ENCODE assay signal across 19 mouse cellular contexts in genomic region chr4:130576247-130576931, GRCm38 (mm10). TPM values are rescaled to one million over a fixed set of nuclear protein-coding genes. Genes with fewer than 3 reads are reported as not detected.
DNase-seq lines count a peak whose midpoint lies in the region; ATAC-seq and TF ChIP-seq lines count a peak whose summit lies in the region.
"Had no signal": no experiment of that assay in that cellular context is flagged by ENCODE, and none has a peak within 500 bp of the region (broad histone marks: within the 10 kb centered on the region; RNA-seq: fewer than 3 reads in every experiment).

No protein-coding gene starts in this region.

- H3K36me3 ChIP-seq in megakaryocyte, embryonic 14.5 days (replicated peaks; ENCODE audit: low read length), result no peaks in the 10 kb centered on the region
- no peaks in the 10 kb centered on the region for H3K36me3 ChIP-seq in CH12.LX (replicated peaks in 1 of 2; ENCODE audit: control insufficient read depth in 1 of 2, insufficient read depth in 1 of 2, low read length in 1 of 2)
- H3K36me3 ChIP-seq: embryonic facial prominence, embryonic 13.5 days; hindbrain, embryonic 15.5 days; liver, embryonic 13.5 days had no signal

- peak overlapping the region; percentile 41 for H3K4me2 ChIP-seq in CH12.LX (ENCODE audit: insufficient read depth, low read depth, poor library complexity, severe bottlenecking)
- H3K4me2 ChIP-seq: embryonic facial prominence, embryonic 13.5 days; hindbrain, embryonic 15.5 days; liver, embryonic 13.5 days; midbrain, embryonic 11.5 days had no signal

- intact Hi-C loops in gastrocnemius, postnatal 14 days (cut with DNase I; ENCODE audit: low total_unique reads), result no loop called here

- H3K9me3 ChIP-seq in megakaryocyte, embryonic 14.5 days, result no peaks in the 10 kb centered on the region
- no peaks in the 10 kb centered on the region for H3K9me3 ChIP-seq in CH12.LX (replicated peaks; ENCODE audit: low read length)
- H3K9me3 ChIP-seq: embryonic facial prominence, embryonic 13.5 days; hindbrain, embryonic 15.5 days; liver, embryonic 13.5 days had no signal

- H3K9ac ChIP-seq in CH12.LX (ENCODE audit: insufficient read depth, low read depth), result no peak overlapping the region
- H3K9ac ChIP-seq: embryonic facial prominence, embryonic 13.5 days; hindbrain, embryonic 15.5 days; liver, embryonic 13.5 days had no signal

- in situ Hi-C loops in CH12.LX (cut with MboI; ENCODE audit: low pct_ligation_motif_present, low pct_unique_long_range_greater_than_20kb, low sequenced_read_pairs), result no loop called here

- no peak; the same call in none of the 2 replicates for TF ChIP-seq RAD21 in CH12.LX (IDR thresholded peaks at IDR 0.05; ENCODE audit: low read depth, low read length)

- no peak; a peak in 1 of 4 replicates for TF ChIP-seq CTCF in CH12.LX (conservative IDR thresholded peaks at IDR 0.05 in 1 of 2, IDR thresholded peaks at IDR 0.05 in 1 of 2; ENCODE audit: low read depth in 2 of 2, low read length in 2 of 2)

- peak overlapping the region; percentile 73 for H3K4me3 ChIP-seq in megakaryocyte, embryonic 14.5 days (replicated peaks)
- no peak overlapping the region for H3K4me3 ChIP-seq in CH12.LX (replicated peaks in 1 of 3; ENCODE audit: low read depth in 2 of 3, low read length in 2 of 3, poor library complexity in 1 of 3)
- H3K4me3 ChIP-seq: embryonic facial prominence, embryonic 13.5 days; hindbrain, embryonic 15.5 days; liver, embryonic 13.5 days had no signal

- H3K4me1 ChIP-seq in megakaryocyte, embryonic 14.5 days, result peaks cover 47% of the 10 kb centered on the region
- peaks cover 24 to 47% of the 10 kb centered on the region in 2 experiments for H3K4me1 ChIP-seq in CH12.LX (ENCODE audit: control insufficient read depth in 1 of 2, insufficient read depth in 2 of 2)

- TF ChIP-seq EP300 in CH12.LX (IDR thresholded peaks at IDR 0.05; ENCODE audit: low read length), result peak; percentile 71

- peak overlapping the region; percentile 92 for H3K27ac ChIP-seq in CH12.LX (ENCODE audit: insufficient read depth, low read depth)
- H3K27ac ChIP-seq: embryonic facial prominence, embryonic 13.5 days; hindbrain, embryonic 15.5 days; liver, embryonic 13.5 days had no signal

- peaks cover 61% of the 10 kb centered on the region for H3K27me3 ChIP-seq in megakaryocyte, embryonic 14.5 days (replicated peaks)
- peaks cover 30% of the 10 kb centered on the region for H3K27me3 ChIP-seq in CH12.LX (replicated peaks)

- peak; percentile 23 for DNase-seq in gastrocnemius, postnatal 14 days
- no peak for DNase-seq in gastrocnemius, postnatal 10 days
- peak; percentile 38 for DNase-seq in CH12.LX (ENCODE audit: extremely low read depth)
- DNase-seq in adrenal gland, postnatal 36 days, result peak; percentile 71 to 83
- DNase-seq in thymus, postnatal 4 days, result no peak
- DNase-seq in ovary, postnatal 36 days (ENCODE audit: low spot score), result no peak
- DNase-seq: B cell, adult 2 months; cerebellum, adult 11 months; kidney, adult 18-20 months; kidney, postnatal 4 days; layer of hippocampus, postnatal 36 days; liver, embryonic 13.5 days; lung, postnatal 10 days; thymus, adult 18-20 months had no signal

- TF ChIP-seq POLR2A in CH12.LX (IDR thresholded peaks at IDR 0.05; ENCODE audit: low read depth, low read length), result 0 out of 2 replicates have a peak, but pooled peaks have one; percentile 20

- ATAC-seq in megakaryocyte, adult 5-6 weeks (ENCODE audit: poor library complexity, severe bottlenecking), result no peak

- dilution Hi-C loops in CH12.LX (cut with MboI; ENCODE audit: extremely low pct_ligation_motif_present, extremely low pct_unique_long_range_greater_than_20kb, low sequenced_read_pairs), result no loop called here

- peaks cover 18% of the 10 kb centered on the region; the same call in 1 of the 2 replicates for H3K79me2 ChIP-seq in CH12.LX (replicated peaks; ENCODE audit: control insufficient read depth, extremely low read depth, insufficient read depth, poor library complexity, severe bottlenecking)

TF ChIP-seq in CH12.LX, 34 proteins besides CTCF, POLR2A, EP300 and RAD21:
- TF ChIP-seq MEF2A (IDR thresholded peaks at IDR 0.05; ENCODE audit: borderline replicate concordance, low read depth, low read length) (peak; percentile 96), ZMIZ1 (IDR thresholded peaks at IDR 0.05; ENCODE audit: low read depth, low read length) (no peak), GABPA (IDR thresholded peaks at IDR 0.05; ENCODE audit: insufficient replicate concordance, low read depth, low read length) (no peak), ETS1 (conservative IDR thresholded peaks at IDR 0.05; ENCODE audit: low read depth, low read length) (peak; percentile 85), BHLHE40 (IDR thresholded peaks at IDR 0.05; ENCODE audit: low read depth, low read length) (peak; percentile 89), JUND (conservative IDR thresholded peaks at IDR 0.05; ENCODE audit: low read depth, low read length) (peak; percentile 48; the same call in 1 of the 2 replicates), MYC (IDR thresholded peaks at IDR 0.05; ENCODE audit: low read depth, low read length) (peak; percentile 55; the same call in 1 of the 2 replicates), MAFK (IDR thresholded peaks at IDR 0.05; ENCODE audit: insufficient replicate concordance, low read length) (no peak), RCOR1 (conservative IDR thresholded peaks at IDR 0.05; ENCODE audit: low read depth, low read length) (0 out of 2 replicates have a peak, but pooled peaks have one; percentile 43), NRF1 (IDR thresholded peaks at IDR 0.05; ENCODE audit: low read depth, low read length) (0 out of 2 replicates have a peak, but pooled peaks have one; percentile 6), IRF4 (IDR thresholded peaks at IDR 0.05; ENCODE audit: low read depth, low read length) (peak; percentile 93), TCF12 (IDR thresholded peaks at IDR 0.05; ENCODE audit: low read depth, low read length) (peak; percentile 80)

RNA-seq across cellular contexts. Expression of gene Nkain1, which starts 2.4 kb away (rescaled TPM):
- total RNA-seq in gastrocnemius, postnatal 14 days (2021), result 10 to 100 TPM; 11.7 to 12.2 TPM
- 10 to 100 TPM; 14.3 to 15.8 TPM for total RNA-seq in gastrocnemius, postnatal 10 days (2021)
- not detected in 2 replicates for polyA plus RNA-seq in megakaryocyte, embryonic 14.5 days (2012; ENCODE audit: insufficient read depth, low replicate concordance)
- total RNA-seq in megakaryocyte, adult 5-6 weeks (2015), result not detected in 2 replicates
- total RNA-seq in megakaryocyte, adult 5-6 weeks (2017), result not detected in 2 replicates
- 18.4 and 19.6 TPM in 2 replicates for total RNA-seq in CH12.LX (2012; rRNA removed)
- total RNA-seq in CH12.LX (2014; rRNA removed), result 3.1 and 5.5 TPM in 2 replicates
- polyA plus RNA-seq in CH12.LX (2012; ENCODE audit: insufficient read length, low read depth), result 23.1 TPM in 2 replicates
- total RNA-seq in adrenal gland, postnatal 36 days (2021), result 1 to 10 TPM; 7.0 to 9.9 TPM
- polyA plus RNA-seq: liver, embryonic 13.5 days had no signal

Comparison
In these comparisons a context has a peak if more than half of its experiments do, and no peak if none do; other contexts are left out.
1. DNase-seq: peak in gastrocnemius, postnatal 14 days (single experiment), CH12.LX (single experiment) and adrenal gland, postnatal 36 days (2 of 2); none in gastrocnemius, postnatal 10 days (single experiment), thymus, postnatal 4 days (single experiment) and ovary, postnatal 36 days (single experiment).
2. RNA of gene Nkain1, which starts 2.4 kb away (total RNA-seq): 3.1 to 19.6 TPM in CH12.LX, 14.3 to 15.8 TPM in gastrocnemius, postnatal 10 days, 11.7 to 12.2 TPM in gastrocnemius, postnatal 14 days and 7.0 to 9.9 TPM in adrenal gland, postnatal 36 days; not detected in megakaryocyte, adult 5-6 weeks; every median in the first group is over 4 times any median in the second.